Mouse (Mus musculus) hindbrain, embryonic 12.5 days (tissue): Measurements from ENCODE around the gene Slc36a2. TPM values are rescaled to one million over a fixed set of nuclear protein-coding genes. Genes with fewer than 3 reads are reported as not detected.

ENCODE experiments used
- polyA plus RNA-seq: library from polyadenylated mRNA; unstranded; fragments of >200 nt; fragmentation: Nextera tagmentation; extraction: Ambion mirVana; gene quantifications from 2 replicates; pipeline ENCODE4 v1.2.1, GENCODE M21; 2016

The Slc36a2 gene
- polyA plus RNA-seq, 1 experiment from 2014 or later = 0.52 TPM

Other genes starting within 250 kb of the Slc36a2 start
- 19.0 and 20.8 TPM in 2 replicates for gene Tnip1, start 222.2 kb downstream of the Slc36a2 start, polyA plus RNA-seq
- gene Anxa6, start 151.6 kb downstream of the Slc36a2 start, polyA plus RNA-seq = 121 and 140 TPM in 2 replicates
- 0.49 and 0.60 TPM in 2 replicates for gene Ccdc69, start 106.9 kb downstream of the Slc36a2 start, polyA plus RNA-seq
- 15.4 and 15.5 TPM in 2 replicates for gene Gm2a, start 87.0 kb downstream of the Slc36a2 start, polyA plus RNA-seq
- not detected in 2 replicates for gene Slc36a3, start 33.4 kb downstream of the Slc36a2 start, polyA plus RNA-seq
- 1.5 and 2.3 TPM in 2 replicates for gene Slc36a1, start 19.3 kb upstream of the Slc36a2 start, polyA plus RNA-seq
- gene Fat2, start 151.5 kb upstream of the Slc36a2 start, polyA plus RNA-seq = 0.07 and 0.10 TPM in 2 replicates
- gene Sparc, start 238.1 kb upstream of the Slc36a2 start, polyA plus RNA-seq = 743 and 783 TPM in 2 replicates